Mouse (Mus musculus) urinary bladder, adult 18-20 months (tissue): Measurements from ENCODE around the gene Aak1.

Experiments used
- DNase-seq, 2 experiments: peaks; one replicate each; pipeline ENCODE4 v3.0.0; 2022; ENCODE audit warnings: low spot score in 2 of 2, mixed read lengths in 2 of 2

Gene Aak1

DNA sequence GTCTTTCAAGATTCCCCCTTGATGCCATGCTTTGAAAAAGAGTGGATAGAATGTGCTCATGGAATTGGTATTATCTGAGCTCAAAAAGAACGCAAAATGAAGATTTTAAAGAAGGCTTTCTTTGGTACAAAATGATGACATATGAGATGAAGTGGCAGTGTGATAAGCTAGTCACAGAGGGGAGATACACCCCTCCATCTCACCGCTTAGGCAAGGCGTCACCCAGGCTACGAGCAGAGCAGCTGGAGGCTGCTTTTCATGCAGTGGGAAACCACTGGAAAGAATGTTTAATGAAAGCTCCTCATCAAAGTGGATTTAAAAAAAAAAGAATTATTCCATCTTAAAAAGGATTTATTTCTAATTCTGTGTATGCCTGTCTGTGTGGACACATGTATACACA, 37.5 kb downstream of the Aak1 start:
- DNase-seq: no peak

GRCm38 (mm10) chr6:86897520-86897919, 48.2 kb downstream of the Aak1 start:
- DNase-seq: no peak

DNA sequence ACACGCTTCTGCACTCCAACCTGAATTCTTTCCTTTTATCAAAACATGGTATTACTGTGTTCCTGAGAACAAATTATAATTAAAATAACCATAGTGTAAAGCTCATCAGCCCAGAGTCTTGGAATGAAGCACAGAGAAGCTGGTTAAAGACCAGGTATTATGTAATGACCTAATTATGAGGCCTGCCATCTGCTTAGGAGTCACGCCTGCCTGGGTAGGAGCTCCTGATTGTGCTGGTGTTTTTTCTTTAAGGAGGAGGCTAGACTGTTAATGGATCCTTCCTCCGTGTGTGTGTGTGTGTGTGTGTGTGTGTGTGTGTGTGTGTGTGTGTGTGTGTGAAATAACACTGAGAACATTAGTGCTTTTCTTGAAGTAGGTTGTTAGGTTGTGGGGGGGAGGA, 49.7 kb downstream of the Aak1 start:
- DNase-seq: no peak

GRCm38 (mm10) chr6:86899965-86900364, 50.6 kb downstream of the Aak1 start:
- no peak for DNase-seq

DNA sequence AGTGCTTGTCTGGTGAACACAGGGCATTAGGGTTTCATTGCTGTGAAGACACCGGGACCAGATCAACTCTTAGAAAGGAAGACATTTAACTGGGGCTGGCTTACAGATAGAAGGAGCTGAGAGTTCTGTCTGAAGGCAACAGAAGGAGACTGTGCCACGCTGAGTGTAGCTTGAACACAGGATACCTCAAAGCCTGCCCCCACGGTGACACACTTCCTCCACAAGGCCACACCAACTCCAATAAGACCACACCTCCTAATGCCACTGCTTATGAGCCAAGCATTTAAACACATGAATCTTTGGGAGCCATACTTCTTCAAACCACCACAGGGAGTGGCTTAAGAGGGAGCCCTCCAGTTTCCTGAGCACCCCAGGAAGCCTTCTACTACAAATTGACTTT, 51.2 kb downstream of the Aak1 start:
- no peak for DNase-seq

DNA sequence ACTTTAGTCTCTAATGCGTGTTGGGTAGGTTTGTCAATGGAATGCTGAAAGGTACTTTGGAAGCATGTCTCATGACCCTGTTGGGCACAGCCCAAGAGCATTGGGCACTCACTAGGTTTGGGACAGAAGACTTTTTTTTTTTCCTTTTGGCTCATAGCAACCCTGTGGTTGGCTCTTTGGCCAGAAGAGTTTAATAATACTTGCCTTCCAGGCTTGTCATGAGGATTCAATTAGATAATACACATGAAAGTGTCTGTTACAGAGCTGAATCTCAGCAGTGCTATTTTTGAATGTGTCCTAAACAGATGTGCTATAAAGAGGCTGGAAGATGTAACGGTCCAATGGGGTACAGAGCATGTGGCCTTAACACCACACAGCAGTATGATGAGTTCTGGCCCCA, 56.2 kb downstream of the Aak1 start:
- no peak for DNase-seq

GRCm38 (mm10) chr6:86907191-86907590, 57.9 kb downstream of the Aak1 start:
- no peak for DNase-seq

- DNase-seq: no peak
Measured at GRCm38 (mm10) chr6:86908561-86909150, 59.3 kb downstream of the Aak1 start.

GRCm38 (mm10) chr6:86909881-86910280, 60.6 kb downstream of the Aak1 start:
- DNase-seq: no peak

DNA sequence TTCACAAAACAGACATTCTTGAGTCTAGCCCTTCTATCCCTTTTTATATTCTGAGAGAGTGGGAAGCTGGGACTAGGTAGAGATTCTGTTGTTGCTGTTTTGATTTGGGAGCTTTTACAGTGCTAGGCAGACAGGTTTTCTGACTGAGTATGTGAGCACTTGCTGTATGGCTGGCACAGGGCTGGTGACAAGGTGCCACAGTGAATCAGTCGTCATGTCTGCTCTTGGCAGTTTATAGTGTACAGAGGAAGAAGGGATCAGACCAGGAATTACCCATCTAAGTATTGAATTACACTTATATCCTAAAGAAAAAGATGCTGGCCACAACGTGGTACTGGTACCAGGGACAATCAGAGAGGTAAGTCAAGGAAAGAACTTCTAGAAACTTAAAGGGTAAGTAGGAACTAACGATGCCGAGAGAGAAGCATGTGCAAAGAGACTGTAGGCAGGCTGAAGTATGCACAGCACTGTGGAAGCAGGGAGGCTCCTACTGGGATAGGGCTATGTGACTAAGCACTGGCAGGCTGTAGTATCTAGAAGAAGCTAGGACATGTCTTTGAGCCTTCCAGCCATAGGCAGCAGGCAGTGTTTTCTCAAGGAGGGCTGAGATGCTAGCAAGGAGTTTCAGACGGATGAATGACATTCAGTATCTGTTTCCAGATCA, 67.0 kb downstream of the Aak1 start:
- no peak for DNase-seq

DNA sequence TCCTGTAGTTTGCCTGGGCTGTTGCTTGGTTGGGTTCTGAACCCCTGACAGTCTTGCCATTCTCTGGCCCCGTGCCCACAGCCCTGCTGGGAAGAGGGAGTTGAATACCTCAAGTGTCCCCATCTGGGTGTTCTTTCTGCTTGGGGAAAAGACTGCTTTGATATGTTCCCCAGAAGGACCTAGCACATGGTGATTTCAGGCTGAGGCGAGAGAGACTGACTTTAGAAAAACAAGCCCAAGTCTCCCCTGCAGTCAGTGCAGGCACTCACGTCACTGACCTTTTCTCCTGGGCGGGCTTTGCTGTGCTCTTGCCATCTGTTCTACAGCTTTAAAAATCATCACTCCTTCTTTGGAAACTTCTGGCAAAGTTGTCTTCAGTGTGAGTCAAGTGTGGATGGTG, 67.9 kb downstream of the Aak1 start:
- DNase-seq: peak in 1 of 2 experiments; percentile 32

DNA sequence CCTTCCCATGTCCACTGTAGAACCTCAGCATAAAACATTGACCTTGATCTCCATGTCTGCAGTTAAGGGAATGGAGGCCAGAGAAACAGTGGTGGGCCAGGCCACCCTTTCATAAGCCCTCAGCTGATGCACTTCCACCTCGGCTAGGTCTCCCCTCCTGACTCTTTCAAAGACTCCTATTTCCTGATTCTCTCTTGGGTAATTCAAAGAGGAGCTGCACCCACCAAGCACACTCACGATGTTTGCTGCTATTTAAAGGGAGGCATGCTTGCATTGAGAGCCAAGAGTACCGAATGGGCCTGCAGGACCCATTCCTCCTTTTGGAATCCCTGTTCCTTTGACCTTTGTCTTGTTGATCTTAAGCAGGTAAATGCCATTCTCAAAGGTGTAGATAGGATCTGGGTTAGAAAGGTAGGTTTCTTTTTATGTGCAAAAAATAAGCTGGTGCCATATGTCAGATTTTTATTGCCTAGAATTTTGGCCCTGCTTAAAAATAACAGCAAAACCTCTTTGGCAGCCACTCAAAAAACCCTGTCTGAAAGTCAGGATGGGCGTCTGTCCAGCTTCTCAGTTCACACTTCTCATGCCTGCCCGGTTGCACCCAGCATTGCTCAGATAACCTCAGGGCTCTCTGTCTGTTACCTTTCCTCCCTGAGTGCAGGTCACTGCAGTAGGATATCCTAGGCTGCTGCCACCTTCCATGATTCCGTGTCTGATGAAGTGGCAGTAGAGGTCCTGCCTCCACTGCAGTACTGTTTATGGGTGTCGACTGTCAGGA, 68.9 kb downstream of the Aak1 start:
- no peak for DNase-seq

DNA sequence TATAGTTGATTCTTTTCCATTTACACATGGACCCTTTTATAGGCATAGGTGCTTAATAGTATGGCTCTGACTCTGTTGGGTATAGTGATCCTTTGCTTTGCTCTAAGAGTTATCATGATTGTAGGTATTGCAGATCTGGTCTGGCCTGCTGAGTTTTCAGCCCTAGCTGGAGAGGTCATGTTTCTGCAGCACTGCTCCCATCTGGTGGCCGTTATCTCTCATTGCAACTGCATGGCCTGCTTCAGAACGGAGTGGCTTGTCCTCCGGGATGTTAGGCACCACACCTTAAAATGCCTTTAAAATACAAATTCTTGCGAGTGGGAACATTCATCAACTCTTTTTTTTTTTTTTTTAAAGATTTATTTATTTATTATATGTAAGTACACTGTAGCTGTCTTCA, 72.6 kb downstream of the Aak1 start:
- DNase-seq: peak in 1 of 2 experiments; percentile 52

GRCm38 (mm10) chr6:86924746-86925145, 75.4 kb downstream of the Aak1 start:
- no peak for DNase-seq

- DNase-seq: no peak
Measured at GRCm38 (mm10) chr6:86934541-86934940, 85.2 kb downstream of the Aak1 start.

DNA sequence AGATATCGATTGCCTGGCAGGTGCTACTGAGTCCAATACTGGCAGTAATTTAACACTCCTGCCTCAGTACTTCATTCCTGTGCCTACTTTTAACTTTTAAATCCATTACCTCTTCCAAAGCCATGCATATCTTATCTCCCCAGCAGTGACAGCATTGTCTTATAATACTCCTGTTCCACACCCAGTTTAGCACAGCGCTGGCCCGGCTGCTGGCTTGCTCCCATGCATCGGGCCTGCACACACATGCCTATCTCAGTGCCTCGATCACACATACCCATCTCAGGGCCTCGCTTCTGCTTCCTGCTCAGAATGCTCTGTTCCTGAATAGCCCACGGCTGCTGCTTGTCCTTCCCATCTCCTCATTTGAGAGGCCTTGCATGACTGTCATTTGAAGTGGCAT, 90.5 kb downstream of the Aak1 start:
- DNase-seq: peak in 1 of 2 experiments; percentile 8

- no peak for DNase-seq
Measured at GRCm38 (mm10) chr6:86940966-86941365, 91.6 kb downstream of the Aak1 start.

GRCm38 (mm10) chr6:86947100-86947499, 97.8 kb downstream of the Aak1 start:
- no peak for DNase-seq

- DNase-seq: no peak
Measured at GRCm38 (mm10) chr6:86948746-86949145, 99.4 kb downstream of the Aak1 start.

- DNase-seq: no peak
Measured at GRCm38 (mm10) chr6:86950141-86950540, 100.8 kb downstream of the Aak1 start.

- no peak for DNase-seq
Measured at GRCm38 (mm10) chr6:86950733-86951255, 101.5 kb downstream of the Aak1 start.

- no peak for DNase-seq
Measured at GRCm38 (mm10) chr6:86955741-86956140, 106.4 kb downstream of the Aak1 start.

DNA sequence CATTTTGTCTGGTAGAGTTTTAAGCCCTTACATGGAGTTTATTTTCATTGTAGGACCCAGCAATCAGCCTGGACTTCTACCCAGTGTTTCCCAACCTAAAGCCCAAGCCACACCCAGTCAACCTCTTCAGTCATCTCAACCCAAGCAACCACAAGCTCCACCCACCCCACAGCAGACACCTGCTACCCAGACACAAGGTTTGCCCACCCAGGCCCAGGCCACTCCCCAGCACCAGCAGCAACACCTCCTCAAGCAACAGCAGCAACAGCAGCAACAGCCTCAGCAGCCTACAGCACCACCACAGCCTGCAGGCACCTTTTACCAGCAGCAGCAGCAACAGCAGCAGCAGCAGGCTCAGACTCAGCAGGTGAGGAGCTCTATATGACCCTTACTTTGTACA, 106.9 kb downstream of the Aak1 start:
- DNase-seq: no peak
